Mouse (Mus musculus): Measurements from ENCODE around the gene Tbc1d22b.

- TF ChIP-seq GATA1 (IDR thresholded peaks at IDR 0.05; ENCODE audit: borderline replicate concordance, low read length) (no peak), FLI1 (IDR thresholded peaks at IDR 0.05; ENCODE audit: low read length) (no peak)
Measured at GRCm38 (mm10) chr17:29584306-29584705, 34.7 kb downstream of the Tbc1d22b start.
